Mouse (Mus musculus) liver, embryonic 12.5 days (tissue): ENCODE results near the gene Crlf3. TPM values are rescaled to one million over a fixed set of nuclear protein-coding genes. Genes with fewer than 3 reads are reported as not detected.
"Not testable (repeated sequence)": the region's sequence is repeated elsewhere in the genome, so short reads cannot be mapped to it uniquely, and the experiment has no call there.

Source experiments
- ATAC-seq: fragments of 200-750 bp; cut with Nextera tagmentation; 2 replicates; pipeline ENCODE4 v1.8.0; 2017; ENCODE audit warnings: moderate number of reproducible peaks, mild to moderate bottlenecking, moderate library complexity
- H3K27ac ChIP-seq: fragments of 300-500 bp; sonication (generic); 2 replicates; pipeline ENCODE4 v1.5.1; 2016; ENCODE audit warnings: mild to moderate bottlenecking
- H3K27me3 ChIP-seq: fragments of 300-500 bp; sonication (generic); replicated peaks from 2 replicates; pipeline ENCODE4 v1.6.1; 2016; ENCODE audit warnings: mild to moderate bottlenecking, moderate library complexity
- H3K36me3 ChIP-seq: fragments of 300-500 bp; sonication (generic); 2 replicates; pipeline ENCODE4 v1.6.1; 2016; ENCODE audit warnings: mild to moderate bottlenecking, moderate library complexity
- H3K4me1 ChIP-seq: fragments of 300-500 bp; sonication (generic); 2 replicates; pipeline ENCODE4 v1.6.1; 2016
- H3K4me2 ChIP-seq: fragments of 300-500 bp; sonication (generic); 2 replicates; pipeline ENCODE4 v1.6.1; 2016; ENCODE audit warnings: mild to moderate bottlenecking, moderate library complexity
- H3K4me3 ChIP-seq: fragments of 300-500 bp; sonication (generic); 2 replicates; pipeline ENCODE4 v1.5.1; 2016; ENCODE audit warnings: mild to moderate bottlenecking, moderate library complexity
- H3K9ac ChIP-seq: fragments of 300-500 bp; sonication (generic); 2 replicates; pipeline ENCODE4 v1.6.1; 2016; ENCODE audit warnings: mild to moderate bottlenecking, moderate library complexity
- H3K9me3 ChIP-seq: fragments of 300-500 bp; sonication (generic); replicated peaks from 2 replicates; pipeline ENCODE4 v1.6.1; 2016; ENCODE audit warnings: mild to moderate bottlenecking, moderate library complexity
- WGBS: fragments of 180-500 bp; shearing (Covaris S2); methylation state at CpG from one replicate; pipeline ENCODE4 v1.1.7; 2016; ENCODE audit not compliant: insufficient replicate concordance; 5-methylcytosine and 5-hydroxymethylcytosine counted together
- polyA plus RNA-seq: library from polyadenylated mRNA; unstranded; fragments of >200 nt; fragmentation: Nextera tagmentation; extraction: Ambion mirVana; gene quantifications from 2 replicates; pipeline ENCODE4 v1.2.1, GENCODE M21; 2016

Gene Crlf3
- polyA plus RNA-seq, 1 experiment from 2014 or later: 109 TPM

DNA sequence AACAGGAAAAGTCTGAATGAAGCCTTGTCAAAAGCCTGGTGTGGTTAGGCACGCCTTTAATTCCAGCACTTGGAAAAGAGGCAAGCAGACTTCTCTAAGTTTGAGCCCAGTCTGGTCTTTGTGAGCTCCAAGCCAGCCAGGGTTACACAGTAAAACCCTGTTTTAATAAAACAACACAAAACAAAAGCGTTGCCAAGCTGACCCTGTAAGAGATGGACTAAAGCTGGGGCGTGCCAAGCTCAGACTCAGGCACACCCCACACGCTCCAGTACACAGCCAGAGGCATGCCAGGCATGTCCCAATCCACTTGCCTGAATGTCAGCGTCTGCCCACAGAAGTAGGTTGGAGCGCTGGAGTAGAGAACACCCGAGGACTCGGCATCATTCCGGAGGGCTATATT is 24.6 kb downstream of the Crlf3 start:
- Histone ChIP-seq H3K27ac (no peak overlapping the region), H3K4me2 (no peak overlapping the region), H3K4me1 (no peaks in the 10 kb centered on the region), H3K4me3 (no peak overlapping the region), H3K27me3 (no peaks in the 10 kb centered on the region), H3K36me3 (peaks cover 98% of the 10 kb centered on the region), H3K9me3 (no peaks in the 10 kb centered on the region), H3K9ac (no peak overlapping the region)
- 91% methylated on average over 9 of the region's 9 CpGs for WGBS
- ATAC-seq: no peak

GRCm38 (mm10) chr11:80054659-80055058 is 26.1 kb downstream of the Crlf3 start:
- Histone ChIP-seq H3K27ac (no peak overlapping the region), H3K4me1 (no peaks in the 10 kb centered on the region), H3K9me3 (no peaks in the 10 kb centered on the region), H3K4me3 (no peak overlapping the region), H3K9ac (no peak overlapping the region), H3K27me3 (no peaks in the 10 kb centered on the region), H3K36me3 (peaks cover 98% of the 10 kb centered on the region), H3K4me2 (no peak overlapping the region)
- WGBS: 83% methylated on average over 4 of the region's 4 CpGs
- ATAC-seq: no peak

DNA sequence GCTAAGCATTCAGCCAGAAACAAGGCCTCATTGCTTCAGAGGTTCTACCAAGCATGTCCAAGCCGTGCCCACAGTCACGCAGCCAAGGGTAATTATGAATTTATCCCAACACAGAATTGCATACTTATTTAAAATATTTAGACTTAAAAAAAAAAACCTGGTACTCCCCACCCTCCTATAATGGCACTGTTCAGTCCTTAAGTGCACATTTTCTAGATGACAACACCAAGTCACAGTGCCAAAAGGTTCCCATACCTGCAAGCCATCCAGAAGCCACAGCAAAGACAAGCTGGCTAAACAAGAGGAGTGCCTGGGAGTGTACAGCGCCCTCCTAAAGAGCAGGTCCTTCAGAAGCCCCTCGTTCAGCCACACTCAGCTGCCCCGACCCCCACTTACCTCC is 27.6 kb downstream of the Crlf3 start:
- Histone ChIP-seq H3K4me3 (no peak overlapping the region), H3K4me1 (no peaks in the 10 kb centered on the region), H3K27ac (no peak overlapping the region), H3K9ac (no peak overlapping the region), H3K27me3 (no peaks in the 10 kb centered on the region), H3K4me2 (no peak overlapping the region), H3K9me3 (no peaks in the 10 kb centered on the region), H3K36me3 (peaks cover 98% of the 10 kb centered on the region)
- 88% methylated on average over 5 of the region's 5 CpGs for WGBS
- no peak for ATAC-seq

DNA sequence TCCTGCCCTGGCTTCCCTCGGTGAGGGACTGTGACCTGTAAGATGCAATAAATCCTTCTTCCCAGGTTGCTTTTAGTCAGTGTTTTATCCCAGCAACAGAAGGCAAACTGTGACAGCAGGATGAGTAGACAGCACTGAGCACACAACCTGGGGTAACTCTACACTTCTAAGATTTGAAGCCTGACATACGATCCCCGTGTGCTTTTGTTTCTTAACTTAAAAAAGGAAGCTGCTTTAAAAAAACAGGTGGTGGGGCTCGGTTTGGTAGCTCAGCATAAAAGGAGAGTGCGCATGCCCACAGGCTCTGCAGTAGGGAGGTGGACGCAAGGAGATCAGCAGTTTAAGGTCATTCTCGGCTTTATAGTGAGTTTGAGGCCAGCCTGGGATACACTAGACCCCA is 28.3 kb downstream of the Crlf3 start:
- Histone ChIP-seq H3K9ac (no peak overlapping the region), H3K27me3 (no peaks in the 10 kb centered on the region), H3K4me2 (no peak overlapping the region), H3K4me3 (no peak overlapping the region), H3K36me3 (peaks cover 98% of the 10 kb centered on the region), H3K9me3 (no peaks in the 10 kb centered on the region), H3K4me1 (no peaks in the 10 kb centered on the region), H3K27ac (no peak overlapping the region)
- ATAC-seq: no peak
- 83% methylated on average over 7 of the region's 7 CpGs for WGBS

DNA sequence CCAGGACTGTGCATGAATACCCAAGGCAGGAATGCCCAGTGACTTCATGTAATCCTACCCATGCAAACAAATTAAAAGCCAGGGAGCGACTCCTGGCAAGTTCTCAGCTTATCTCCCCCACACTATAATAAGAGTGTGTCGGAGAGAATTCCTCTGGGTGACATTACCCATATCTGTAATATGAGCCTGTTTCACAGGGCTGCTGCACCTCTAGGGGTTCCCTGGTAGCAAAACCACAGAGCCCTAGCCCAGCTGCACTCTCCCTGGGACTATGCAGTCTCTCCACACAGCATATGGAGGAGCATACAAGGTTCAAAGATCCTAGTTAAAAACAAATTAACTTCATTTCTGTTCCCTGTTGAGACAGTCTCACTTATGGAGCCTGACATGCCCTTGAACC is 30.7 kb downstream of the Crlf3 start:
- Histone ChIP-seq H3K9ac (no peak overlapping the region), H3K36me3 (peaks cover 97% of the 10 kb centered on the region), H3K27me3 (no peaks in the 10 kb centered on the region), H3K9me3 (no peaks in the 10 kb centered on the region), H3K27ac (no peak overlapping the region), H3K4me3 (no peak overlapping the region), H3K4me1 (no peaks in the 10 kb centered on the region), H3K4me2 (no peak overlapping the region)
- WGBS: 65% methylated on average over 2 of the region's 2 CpGs
- ATAC-seq: no peak

DNA sequence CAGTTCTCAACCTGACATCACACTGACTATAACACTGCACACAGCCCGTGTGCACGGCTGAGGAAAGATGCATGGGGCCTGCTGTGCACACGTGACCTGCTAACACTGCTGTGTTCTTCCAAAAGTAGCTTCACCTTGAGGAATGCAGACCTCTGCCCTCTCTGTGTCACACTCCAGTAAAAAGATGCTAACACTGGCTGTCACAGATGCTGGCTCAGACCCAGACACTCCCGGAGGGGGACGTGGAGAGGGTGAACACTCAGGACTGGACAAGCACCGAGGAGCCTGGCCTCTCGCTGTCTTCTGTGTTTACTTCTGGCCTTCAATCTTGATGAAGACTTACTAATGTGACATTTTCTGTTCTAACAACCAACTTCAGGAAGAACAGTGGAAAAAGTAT is 33.9 kb downstream of the Crlf3 start:
- Histone ChIP-seq H3K27ac (no peak overlapping the region), H3K36me3 (peaks cover 93% of the 10 kb centered on the region), H3K4me2 (no peak overlapping the region), H3K27me3 (no peaks in the 10 kb centered on the region), H3K4me1 (no peaks in the 10 kb centered on the region), H3K4me3 (no peak overlapping the region), H3K9me3 (no peaks in the 10 kb centered on the region), H3K9ac (no peak overlapping the region)
- WGBS: 90% methylated on average over 7 of the region's 7 CpGs
- no peak for ATAC-seq

DNA sequence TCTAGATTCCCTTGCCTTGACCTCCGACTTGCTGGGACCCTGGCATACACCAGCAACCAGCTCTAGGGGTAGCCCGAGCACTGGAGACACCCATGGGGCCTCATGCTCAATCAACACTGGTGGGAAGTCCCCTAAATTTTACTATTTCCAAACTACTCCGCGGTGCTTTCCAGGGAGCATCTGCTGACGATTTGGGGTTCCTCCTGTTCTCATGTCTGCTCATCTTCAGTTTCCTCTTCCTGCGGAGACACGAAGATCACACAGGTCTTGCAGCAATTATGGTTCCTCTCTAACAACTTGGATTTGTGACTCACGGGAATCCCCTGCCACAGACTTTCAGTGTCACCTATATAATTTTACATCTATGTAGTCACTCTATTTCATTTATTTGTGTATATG is 37.4 kb downstream of the Crlf3 start:
- no peaks in the 10 kb centered on the region for H3K4me1 ChIP-seq
- no peak overlapping the region for H3K27ac ChIP-seq
- H3K4me2 ChIP-seq: no peak overlapping the region
- H3K27me3 ChIP-seq: no peaks in the 10 kb centered on the region
- H3K9me3 ChIP-seq: no peaks in the 10 kb centered on the region
- H3K4me3 ChIP-seq: no peak overlapping the region
- no peak for ATAC-seq
- WGBS: 77% methylated on average over 8 of the region's 8 CpGs
- H3K9ac ChIP-seq: no peak overlapping the region
- H3K36me3 ChIP-seq: peaks cover 59% of the 10 kb centered on the region

DNA sequence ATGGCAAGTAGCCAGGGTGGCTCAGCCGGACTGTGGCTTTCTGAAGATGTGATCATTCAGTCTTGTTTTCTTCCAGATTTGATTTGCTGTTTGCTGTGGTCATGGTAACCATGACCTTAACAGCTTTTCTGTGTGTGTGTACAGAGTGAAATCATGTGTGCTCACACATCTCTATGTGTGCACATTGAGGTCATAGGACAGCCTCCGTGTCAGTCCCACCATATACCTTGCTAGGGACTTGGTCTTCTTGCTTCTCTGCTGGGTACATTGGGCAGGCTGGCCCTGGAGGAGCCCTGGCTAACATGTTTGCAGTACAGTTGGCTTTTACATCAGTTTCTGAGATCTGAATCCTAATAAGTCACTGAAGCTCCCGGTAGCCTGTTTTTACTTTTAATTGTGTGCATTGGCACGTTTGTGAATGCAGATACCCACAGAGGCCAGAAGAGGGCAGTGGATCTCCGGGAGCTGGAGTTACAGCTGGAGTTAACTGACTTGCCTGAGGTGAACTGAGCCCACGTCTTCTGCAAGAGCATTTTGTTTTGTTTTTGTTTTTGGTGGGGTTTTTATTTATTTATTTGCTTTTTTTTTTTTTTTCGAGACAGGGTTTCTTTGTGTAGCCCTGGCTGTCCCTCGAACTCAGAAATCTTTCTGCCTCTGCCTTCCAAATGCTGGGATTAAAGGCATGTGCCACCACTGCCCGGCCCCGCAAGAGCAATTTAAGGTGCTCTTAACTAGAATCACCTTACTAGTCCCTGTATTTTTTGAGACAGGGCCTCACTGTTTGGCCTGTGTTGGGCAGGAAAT is 38.0 kb downstream of the Crlf3 start:
- no peak overlapping the region for H3K9ac ChIP-seq
- no peak overlapping the region for H3K4me2 ChIP-seq
- H3K27ac ChIP-seq: no peak overlapping the region
- 54% methylated on average over 10 of the region's 10 CpGs for WGBS
- no peaks in the 10 kb centered on the region for H3K9me3 ChIP-seq
- no peaks in the 10 kb centered on the region for H3K4me1 ChIP-seq
- no peaks in the 10 kb centered on the region for H3K27me3 ChIP-seq
- no peak for ATAC-seq
- H3K4me3 ChIP-seq: no peak overlapping the region
- H3K36me3 ChIP-seq: peaks cover 53% of the 10 kb centered on the region

DNA sequence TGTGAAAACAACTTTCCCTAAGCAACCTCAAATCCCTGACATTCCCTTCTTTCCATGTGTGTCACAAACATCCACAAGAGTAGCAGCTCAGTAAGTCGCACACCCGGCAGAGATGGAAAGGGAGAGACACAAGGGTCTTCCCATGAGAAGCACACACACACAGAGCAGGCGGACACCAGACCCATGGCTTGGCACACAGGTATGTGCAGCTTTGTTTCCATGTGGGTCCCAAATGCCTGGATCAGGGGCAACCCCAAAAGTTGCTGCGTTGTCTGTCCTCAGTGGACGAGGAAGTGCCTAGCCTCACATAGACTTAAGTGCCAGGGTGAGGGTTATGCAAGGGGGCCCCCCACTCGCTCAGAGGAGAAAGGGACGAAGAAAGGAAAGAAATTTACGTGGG is 43.3 kb downstream of the Crlf3 start:
- no peaks in the 10 kb centered on the region for H3K4me1 ChIP-seq
- 67% methylated on average over 8 of the region's 8 CpGs for WGBS
- no peak overlapping the region for H3K9ac ChIP-seq
- no peaks in the 10 kb centered on the region for H3K9me3 ChIP-seq
- H3K36me3 ChIP-seq: peaks cover 36% of the 10 kb centered on the region
- no peak overlapping the region for H3K27ac ChIP-seq
- ATAC-seq: no peak
- H3K4me3 ChIP-seq: no peak overlapping the region
- H3K4me2 ChIP-seq: no peak overlapping the region
- H3K27me3 ChIP-seq: no peaks in the 10 kb centered on the region

- Histone ChIP-seq H3K9me3 (no peaks in the 10 kb centered on the region), H3K4me1 (no peaks in the 10 kb centered on the region), H3K36me3 (peaks cover 94% of the 10 kb centered on the region), H3K4me3 (no peak overlapping the region), H3K27ac (no peak overlapping the region), H3K4me2 (no peak overlapping the region), H3K27me3 (no peaks in the 10 kb centered on the region), H3K9ac (no peak overlapping the region)
- 80% methylated on average over 4 of the region's 4 CpGs for WGBS
- ATAC-seq: no peak
Measured at GRCm38 (mm10) chr11:80021306-80021705, 59.5 kb downstream of the Crlf3 start.

DNA sequence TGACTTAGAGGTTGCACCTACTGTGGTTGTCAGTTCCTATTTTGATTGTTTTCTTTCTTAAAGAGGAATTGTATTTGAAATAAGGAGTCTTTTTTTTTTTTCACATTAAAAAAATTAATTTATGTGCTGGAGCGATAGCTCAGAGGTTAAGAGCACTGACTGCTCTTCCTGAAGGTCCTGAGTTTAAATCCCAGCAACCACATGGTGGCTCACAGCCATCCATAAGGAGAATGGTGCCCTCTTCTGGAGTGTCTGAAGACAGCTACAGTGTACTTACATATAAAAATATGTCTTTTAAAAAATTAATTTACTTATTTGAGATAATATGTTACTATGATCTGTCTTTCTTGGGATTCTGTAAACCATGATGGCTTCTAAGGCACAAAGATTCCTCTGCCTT is 61.0 kb downstream of the Crlf3 start:
- H3K4me3 ChIP-seq: no peak overlapping the region
- H3K4me1 ChIP-seq: no peaks in the 10 kb centered on the region
- whole genome bisulfite sequencing: 84% methylated on average over 1 of the region's 1 CpGs
- H3K9me3 ChIP-seq: no peaks in the 10 kb centered on the region
- peaks cover 94% of the 10 kb centered on the region for H3K36me3 ChIP-seq
- no peak overlapping the region for H3K9ac ChIP-seq
- ATAC-seq: no peak
- no peak overlapping the region for H3K27ac ChIP-seq
- no peaks in the 10 kb centered on the region for H3K27me3 ChIP-seq
- H3K4me2 ChIP-seq: no peak overlapping the region

GRCm38 (mm10) chr11:80016533-80016932 is 64.3 kb downstream of the Crlf3 start:
- not testable (repeated sequence) for ATAC-seq, H3K4me1 ChIP-seq, H3K9me3 ChIP-seq, H3K9ac ChIP-seq, H3K27ac ChIP-seq, H3K4me3 ChIP-seq, H3K4me2 ChIP-seq, H3K27me3 ChIP-seq
- H3K36me3 ChIP-seq: peaks cover 94% of the 10 kb centered on the region
- WGBS: 88% methylated on average over 5 of the region's 5 CpGs
